Mouse (Mus musculus): ENCODE measurements around the gene 2310061I04Rik.

DNA sequence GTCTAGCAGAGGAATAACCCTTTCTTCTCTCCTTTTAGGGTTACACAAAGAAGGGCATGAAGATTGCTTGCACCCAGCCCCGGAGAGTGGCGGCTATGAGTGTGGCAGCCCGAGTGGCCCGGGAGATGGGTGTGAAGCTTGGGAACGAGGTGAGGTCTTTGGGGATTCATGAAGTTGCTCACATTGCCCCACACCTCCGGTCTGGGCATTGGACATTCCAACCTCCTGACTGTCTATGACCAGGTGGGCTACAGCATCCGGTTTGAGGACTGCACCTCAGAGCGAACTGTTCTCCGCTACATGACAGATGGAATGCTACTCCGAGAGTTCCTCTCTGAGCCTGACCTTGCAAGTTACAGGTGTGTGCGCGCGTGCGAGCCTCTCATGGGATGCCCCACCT lies 13.5 kb downstream of the 2310061I04Rik start:
- TF ChIP-seq CTCF (IDR thresholded peaks at IDR 0.05; ENCODE audit: low read depth, low read length) (no peak), GATA1 (IDR thresholded peaks at IDR 0.05; ENCODE audit: borderline replicate concordance, low read length) (no peak)

All from G1E (cell line).